Mouse (Mus musculus): Measurements from ENCODE around the gene Adam1a.

GRCm38 (mm10) chr5:121594714-121595313 is 49.5 kb upstream of the Adam1a start:
- TF ChIP-seq CTCF (IDR thresholded peaks at IDR 0.05; ENCODE audit: low read depth, low read length) (no peak), POLR2A (IDR thresholded peaks at IDR 0.05; ENCODE audit: extremely low read depth, insufficient read depth, low read length) (no peak)
